Mouse (Mus musculus) kidney, adult 8-10 months (tissue): ENCODE results near the gene Rpl19.

Experiments used
- DNase-seq, 2 experiments: peaks; one replicate each; pipeline ENCODE4 v3.0.0; 2022

Gene Rpl19

DNA sequence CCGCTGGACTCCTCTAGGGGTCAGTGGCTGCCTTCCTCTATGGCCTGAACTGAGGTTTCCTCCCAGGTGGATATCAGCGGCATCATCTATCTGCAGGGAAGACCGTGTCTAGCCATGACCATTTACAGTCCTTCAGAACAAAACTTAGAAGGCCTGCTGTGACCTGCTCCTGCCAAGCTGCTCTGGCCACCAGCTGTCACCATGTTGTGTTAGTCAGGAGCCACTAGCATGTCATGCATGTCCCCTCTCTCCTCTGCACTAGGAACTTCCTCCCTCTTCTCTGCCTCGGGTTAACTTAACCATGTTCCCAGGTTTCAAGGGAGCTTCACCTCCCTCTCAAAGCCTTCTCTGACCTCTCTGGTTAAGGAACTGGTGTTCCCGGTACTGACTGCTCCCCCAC, 26.8 kb upstream of the Rpl19 start:
- no peak for DNase-seq

DNA sequence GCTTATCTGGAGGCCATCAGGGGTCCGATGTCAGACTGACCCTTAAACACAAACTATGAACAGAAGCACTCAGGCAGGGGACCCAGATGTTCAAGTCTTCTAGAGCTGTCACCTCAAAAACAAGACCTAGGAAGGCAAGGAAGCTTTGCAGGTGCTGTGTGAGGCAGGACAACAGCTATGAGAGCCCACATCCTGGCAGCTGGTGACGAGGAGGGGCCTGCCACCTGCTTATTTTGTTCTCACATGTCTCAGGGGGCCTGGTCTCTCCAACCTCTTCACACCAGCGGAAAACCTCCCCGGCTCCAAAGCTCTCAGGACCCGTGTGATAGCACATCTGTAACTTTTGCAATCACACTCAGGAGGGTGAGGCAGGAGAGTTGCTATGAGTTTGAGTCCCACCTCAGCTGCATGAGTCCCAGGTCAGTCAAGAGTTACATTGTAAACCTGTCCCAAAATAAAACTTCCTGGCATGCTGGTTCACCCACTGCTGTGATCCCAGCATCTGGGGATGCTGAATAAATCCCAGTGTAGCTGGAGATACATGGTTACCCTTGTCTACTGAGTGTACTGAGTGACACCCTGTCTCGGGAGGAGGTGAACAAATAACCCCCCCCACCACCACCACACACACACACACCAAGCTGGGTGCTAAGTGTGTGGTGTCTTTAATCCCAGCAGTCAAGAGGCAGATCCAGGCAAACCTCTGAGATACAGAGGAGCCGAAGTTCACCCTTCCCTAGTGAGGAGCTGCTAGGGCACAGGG, 26.0 kb upstream of the Rpl19 start:
- DNase-seq: no peak

DNA sequence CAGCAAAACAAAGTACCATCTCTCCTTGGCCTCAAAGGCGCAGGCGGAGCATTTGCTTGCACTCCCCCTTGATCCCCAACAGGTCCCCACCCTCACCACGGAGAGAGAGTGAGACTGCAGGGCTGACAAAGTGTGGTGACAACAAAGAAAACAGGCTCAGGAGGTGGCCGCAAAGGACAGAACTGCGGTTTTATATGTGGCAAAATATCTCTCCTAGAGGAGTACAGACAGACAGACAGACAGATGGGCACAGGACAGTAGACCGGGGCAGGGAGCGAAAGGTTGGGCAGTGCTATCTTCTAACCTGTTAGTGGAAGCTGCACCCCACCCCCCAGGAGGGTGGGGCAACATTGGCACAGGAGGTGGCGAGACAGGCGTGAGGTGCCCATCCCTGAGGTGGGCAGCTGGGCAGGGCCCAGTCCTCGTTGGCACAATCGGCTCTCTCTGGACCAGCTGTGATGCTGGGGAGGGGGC, 25.1 kb upstream of the Rpl19 start:
- DNase-seq: no peak

DNA sequence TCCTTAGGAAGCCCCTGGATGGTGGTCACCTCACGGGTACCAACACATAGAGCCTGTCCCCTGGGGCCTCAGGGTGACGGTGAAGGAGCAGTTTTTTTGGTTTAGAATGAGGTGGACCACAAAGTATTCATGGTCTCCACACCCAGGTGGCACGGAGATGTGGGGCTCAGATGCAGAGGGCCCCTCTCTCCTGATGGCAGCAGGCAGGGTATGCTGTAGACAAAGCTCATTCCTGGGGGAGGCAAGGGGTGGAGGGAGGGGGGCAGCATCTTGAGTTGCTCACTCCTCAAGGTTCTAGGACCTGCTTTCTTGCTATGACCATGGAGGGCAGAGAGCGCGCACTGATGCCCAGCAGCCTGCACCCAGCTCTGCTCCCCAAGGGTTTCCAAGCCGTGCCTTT, 24.5 kb upstream of the Rpl19 start:
- DNase-seq: no peak

DNA sequence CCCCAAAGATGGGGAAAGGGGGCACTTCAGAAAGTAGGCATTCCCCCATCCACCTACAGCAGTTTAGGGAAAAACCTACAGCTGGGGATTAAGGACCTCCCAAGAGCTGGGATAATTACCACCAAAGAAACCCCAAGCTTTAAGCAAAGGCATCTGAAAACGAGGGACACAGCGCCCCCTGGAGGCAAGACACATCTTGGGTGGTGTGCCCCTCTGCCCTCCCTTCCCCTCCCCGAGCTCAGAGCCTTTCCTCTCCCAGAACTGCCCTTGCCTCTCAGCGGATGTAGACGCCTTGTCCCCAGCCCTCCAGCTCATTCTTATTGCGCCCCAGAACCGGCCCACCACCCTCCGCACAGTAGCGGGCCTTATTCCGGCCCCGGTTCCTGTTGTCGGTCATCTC, 23.9 kb upstream of the Rpl19 start:
- DNase-seq: peak in 1 of 2 experiments; percentile 75

DNA sequence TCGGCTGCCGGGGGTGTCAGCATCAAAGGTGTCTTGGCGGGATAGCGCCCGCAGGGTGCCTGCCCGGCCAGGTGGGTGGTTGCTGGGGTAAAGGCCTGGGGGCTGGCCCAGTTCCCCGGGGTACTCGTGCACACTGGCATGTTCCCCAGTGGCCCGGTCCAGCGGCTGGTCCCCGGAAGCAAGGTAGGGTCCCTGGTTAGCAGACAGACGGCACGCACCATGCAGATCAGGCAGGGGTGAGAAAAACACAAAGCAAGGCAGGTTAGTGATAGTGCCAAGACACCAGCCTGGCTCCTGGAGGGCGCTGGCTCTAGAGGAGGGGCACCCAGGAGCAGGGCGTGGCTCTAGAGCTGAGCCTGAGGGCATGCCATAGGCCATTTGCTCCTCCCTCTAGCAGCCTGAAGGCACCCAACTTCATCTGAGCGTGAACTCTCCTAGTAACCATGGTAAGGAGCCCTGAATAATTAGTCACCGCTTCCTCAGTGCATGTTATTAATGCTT, 23.3 kb upstream of the Rpl19 start:
- DNase-seq: no peak

DNA sequence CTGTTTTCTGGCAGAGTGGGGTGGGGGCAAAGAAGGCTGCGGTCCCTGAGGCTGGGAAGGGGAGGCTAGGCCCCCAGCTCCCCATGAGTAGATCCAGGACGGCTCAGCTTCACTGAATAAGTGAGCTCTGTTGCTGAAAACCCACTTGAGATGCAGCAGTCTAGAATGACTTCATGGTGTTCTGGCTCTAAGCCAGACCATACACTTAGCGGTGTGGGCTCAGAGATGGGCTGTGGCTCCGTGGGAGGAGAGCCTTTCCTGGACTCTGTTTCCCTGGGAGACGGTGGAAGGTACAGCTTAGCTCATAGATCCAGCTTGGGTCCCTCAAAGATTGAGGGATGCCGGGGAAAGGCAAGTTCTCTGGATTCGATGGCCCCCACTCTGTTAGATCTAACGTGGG, 22.3 kb upstream of the Rpl19 start:
- no peak for DNase-seq

DNA sequence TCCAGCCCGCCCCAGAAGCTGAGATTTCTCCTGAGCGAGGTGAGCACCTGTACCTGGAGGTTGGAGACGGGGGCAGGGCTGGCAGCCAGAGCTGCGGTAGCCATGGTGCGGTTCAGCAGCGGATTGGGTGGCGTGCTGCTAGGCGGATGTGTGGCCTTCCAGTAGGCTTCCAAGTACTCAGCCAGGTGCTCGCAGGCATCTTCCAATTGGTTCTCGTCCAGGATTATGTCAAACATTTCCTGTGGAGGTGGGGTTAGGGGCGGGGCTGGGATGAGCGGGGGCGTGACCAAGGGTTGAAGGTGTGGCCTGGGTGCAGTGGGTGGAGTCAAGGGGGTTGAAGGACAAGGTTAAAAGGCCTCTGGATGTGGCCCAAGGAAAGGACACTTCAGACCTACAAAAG, 21.4 kb upstream of the Rpl19 start:
- DNase-seq: no peak

DNA sequence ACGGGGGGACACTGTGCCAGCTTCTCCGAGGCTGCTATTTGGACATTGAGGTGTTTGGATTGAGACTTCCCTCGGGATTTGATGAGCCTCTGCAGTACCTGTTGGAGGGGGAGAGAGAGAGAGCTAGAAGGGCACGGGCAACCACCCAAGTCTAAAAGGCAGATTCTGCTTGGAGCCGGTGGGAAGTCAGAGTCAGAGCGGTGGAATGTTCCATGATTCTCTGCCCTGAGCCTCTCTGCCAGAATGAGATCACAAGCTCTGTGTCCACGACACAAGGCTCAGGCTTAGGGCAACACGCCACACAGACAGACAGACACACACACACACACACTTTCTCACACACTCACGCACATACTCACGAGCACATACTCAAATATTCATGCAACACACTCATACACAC, 20.8 kb upstream of the Rpl19 start:
- DNase-seq: no peak

DNA sequence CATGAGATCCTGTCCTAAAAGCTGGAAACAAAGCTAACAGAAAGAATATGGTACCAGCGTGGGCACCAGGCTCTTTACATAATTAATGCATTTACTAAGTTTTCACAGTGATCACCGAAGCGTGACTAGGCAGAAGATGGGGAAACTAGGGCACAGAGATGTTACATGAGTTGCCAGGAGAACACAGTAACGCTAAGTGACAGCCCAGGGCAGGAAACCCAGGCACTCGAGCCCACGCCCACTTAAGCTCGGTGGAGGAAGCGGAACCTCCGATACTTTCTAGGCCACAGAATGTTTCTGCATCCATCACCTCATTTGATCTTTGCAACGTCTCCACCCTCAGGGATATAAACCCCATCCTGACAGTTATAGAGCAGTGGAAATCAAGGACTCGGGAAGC, 18.4 kb upstream of the Rpl19 start:
- no peak for DNase-seq

DNA sequence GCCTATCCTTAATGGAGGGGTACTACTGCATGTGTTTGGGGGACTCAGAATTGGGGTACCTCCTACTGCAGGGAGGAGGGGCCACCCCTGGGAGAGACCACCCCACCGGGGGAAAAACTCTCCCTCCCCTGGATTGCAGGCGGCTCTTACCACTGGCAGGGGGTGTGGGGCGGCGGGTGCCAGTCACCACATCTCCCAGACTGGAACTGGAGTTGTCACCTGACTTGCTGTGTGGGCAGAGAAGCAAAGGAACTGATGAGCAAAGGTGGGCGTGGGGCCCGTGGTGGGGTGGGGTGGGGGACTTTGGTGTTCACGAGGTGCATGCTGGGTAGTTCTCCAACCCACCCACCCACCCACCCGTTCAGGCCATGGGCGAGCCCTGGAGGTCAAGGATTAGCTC, 14.8 kb upstream of the Rpl19 start:
- DNase-seq: no peak

DNA sequence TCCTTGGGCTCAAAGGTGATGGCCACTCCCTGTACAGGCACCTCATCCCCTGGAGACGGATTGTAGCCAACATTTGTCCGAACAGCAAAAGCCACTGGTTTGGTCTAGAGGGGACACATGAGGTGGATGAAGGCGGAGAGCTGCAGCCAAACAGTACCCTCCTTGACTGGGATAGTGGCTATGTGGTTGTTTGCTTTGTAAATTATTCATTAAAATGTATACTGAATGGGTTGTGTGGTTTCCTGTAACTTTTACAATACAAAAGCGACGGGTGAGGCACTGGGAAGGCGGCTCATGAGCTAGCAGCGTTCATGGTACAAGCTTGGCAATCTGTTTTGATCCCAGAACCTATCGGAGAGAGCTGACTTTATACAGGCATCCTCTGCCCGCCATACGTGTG, 13.7 kb upstream of the Rpl19 start:
- DNase-seq: no peak

DNA sequence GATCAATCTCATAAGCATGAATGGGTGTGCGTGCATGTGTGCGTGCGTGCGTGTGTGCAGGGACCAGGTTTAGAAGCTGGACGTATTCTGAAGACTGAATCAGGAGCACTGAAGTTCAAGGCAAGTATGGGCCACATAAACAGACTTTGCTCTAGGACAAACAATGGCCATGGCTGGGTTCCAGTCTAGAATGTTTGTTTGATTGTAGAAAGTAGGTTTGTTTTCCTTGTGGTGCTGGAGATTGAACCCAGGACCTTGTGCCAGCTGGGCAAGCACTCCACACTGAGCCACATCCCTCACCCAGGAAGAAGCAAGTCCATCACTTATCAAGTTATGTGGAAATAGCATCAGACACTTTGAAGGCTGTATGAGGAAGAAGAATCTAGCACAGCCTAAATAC, 10.3 kb upstream of the Rpl19 start:
- DNase-seq: no peak

DNA sequence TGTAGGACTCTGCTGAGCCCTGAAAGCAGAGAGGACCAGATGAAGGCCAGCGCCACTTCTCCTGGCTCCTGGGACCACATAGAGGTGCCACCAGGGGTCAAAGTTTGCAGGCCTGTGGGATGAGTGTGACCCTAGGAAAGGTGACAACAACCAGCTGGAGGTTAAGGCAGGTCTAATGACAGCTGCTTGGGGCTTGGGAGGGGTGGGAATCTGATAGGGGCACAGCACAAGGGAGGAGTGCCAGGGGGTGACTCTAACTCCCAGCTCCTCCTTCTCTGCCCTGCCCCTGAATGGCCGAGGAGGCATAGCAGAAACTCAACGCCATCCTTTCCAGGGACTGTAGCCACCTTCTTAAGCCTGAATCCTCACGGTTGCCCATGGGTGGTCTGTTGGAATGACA, 9.7 kb upstream of the Rpl19 start:
- no peak for DNase-seq

DNA sequence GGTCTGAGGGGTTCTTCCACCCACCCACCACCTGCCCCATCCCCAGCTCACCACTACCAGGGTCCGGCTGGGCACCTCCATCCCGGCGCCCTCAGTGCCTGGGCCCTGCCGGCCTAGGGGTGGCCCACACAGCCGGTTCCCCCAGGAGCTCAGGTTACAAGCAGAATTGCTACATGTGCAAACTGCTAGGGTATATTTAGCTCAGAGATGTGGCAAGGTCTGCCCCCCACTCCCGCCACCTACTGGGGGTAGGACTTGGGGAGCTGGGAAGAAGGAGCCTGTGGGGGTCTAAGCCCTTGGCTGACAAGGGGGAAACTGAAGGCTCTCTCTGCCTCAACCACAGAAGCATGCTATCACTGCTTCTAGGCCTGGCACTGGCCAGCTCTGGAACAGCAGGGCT, 8.3 kb upstream of the Rpl19 start:
- DNase-seq: no peak

DNA sequence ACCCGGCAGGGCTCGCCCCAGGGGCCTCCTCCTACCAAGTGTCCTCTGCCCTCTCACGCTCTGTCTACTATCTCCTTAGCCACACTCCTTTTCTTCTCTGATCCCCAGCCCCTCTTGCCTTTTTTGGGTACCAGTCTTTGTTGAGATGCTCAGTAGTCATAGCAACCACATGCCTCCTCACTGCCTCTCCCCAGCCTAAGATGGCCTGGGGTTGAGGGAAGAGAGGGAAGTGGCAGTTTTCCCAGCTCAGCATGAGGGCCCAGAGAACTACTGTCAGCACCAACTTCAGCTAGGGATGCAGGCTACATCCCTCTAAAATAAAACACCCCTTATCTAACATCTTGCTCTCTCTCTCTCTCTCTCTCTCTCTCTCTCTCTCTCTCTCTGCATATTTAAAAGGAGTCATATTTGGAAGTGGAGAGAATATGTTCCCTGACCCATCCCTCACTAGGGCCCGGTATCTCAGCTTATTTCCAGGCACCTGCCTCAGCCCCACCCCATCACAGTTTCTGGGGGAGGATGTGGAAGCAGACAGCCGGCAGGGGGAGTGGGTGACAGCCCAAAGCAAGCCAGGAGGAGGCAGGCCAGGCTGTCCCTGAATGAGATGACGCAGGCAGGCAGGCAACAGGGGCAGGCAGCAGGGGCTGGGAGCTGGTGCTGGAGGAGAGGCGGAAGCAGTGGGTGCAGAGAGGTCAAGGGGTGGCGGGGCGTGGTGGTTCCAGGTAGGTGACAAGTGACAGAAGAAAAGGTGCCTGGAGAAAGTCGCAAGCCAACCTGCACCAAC, 7.5 kb upstream of the Rpl19 start:
- no peak for DNase-seq

DNA sequence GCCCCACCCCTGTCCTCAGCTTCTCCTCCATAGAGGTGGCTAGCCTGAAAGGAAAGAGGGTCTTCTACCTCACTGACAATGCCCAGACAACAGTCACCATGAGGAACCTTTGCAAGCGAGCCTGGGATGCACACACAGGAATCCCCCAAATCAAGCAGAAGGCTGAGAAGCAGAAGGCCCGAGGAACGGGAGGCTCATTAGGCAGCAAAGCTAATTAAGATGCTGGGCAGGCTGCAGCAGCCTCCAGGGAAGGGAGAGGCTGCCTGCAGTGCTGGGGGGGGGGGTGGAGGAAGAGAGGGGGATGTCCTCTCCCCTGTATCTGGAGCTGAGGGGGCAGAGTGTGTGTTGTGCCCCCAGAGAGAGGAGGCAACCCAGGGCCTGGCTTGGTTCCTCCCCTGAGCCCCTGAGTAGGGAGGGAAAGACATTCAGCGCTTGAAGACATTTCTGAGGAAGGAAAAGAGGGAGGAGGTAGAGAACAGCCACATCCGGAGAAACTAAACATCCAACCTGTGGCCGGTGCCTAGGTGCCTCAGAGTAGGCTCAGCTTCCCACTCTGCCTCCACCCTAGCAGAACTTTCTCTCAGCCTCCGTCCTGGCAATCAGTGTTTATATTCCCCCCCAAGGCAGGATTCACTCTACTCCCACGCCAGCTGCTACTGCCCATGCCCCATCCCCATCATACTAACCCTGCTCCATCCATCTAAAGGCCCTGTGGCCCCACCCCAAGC, 6.5 kb upstream of the Rpl19 start:
- DNase-seq: no peak

DNA sequence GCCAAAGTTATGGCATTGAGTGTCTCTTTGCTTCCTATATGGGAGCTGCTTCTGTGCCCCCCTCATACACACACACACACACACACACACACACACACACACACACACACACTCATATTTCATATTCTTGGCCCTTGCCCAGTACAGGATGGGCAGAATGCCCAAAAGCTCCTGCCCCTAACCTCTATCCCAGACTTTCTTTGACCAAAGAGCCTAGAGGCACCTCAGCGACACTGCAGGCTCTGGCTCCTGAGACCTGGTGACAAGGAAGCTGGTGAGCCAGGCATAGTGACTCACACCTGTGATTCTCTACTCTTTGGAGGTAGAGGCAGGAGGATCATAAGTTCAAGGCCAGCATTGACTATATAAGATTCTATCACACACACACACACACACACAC, 5.8 kb upstream of the Rpl19 start:
- no peak for DNase-seq

DNA sequence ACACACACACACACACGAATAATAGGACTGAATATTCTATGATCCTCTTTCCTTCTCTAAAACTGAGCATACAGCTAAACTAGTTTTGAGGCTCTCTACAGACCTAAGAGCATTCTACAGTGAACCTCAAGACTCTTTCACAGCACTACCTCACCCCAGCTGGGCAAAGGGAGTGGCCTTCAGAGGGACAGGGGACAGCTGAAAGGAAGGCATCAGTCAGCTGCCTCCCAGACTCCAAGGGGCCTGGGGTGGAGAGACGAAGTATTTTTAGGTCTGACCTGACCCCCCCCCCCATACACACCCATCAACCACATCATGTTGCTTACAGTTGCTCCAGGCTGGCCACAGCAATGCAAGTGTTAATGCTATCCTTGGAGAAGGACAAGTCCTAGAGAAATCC, 5.4 kb upstream of the Rpl19 start:
- DNase-seq: no peak

DNA sequence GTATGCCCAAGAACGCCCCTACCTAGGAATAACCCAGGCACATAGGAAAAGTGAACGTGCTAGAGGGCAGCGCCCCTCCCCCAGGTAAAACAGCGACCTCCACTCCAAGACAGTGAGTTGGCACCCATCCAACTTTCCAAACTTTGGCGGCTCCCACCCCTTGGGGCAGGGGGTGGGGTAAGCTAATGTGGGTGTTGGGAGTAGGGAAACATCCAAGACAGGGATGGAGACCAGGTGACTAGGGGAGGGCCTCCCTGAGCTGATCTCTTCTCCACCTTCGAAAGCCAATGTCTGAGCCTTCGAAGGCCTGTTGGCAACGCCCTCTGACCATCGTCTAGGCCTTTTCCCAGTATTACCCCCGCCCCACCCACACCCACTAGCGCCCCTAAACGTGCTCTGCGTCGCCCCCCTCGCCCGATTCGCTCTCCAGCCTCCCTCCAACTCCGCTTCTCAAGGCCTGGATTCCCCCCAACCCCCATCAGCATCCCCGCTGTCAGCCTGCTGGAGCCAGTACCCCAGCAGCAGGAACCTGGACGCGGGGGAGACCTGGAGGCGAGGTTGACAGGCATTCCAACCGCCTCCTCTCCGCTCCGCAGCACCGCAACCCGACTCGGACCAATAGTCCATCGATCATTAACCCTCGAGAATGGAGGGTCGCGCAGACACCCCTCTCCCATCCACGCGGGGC, 4.8 kb upstream of the Rpl19 start:
- DNase-seq: no peak

DNA sequence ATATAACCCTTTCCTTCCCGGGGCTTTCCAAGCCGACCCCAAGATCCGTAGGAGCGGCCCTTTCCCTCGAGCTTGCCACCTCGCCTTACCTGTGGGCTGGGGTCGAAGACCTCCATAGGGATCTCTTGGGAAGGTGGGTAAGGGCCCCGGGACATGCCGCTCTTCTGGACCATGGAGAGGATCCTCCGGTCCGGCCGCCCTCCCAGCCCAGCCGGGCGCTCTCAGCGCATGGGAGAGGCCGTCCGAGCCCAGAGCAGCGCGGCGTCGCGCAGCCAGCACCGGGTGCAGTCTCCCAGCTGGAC, 4.3 kb upstream of the Rpl19 start:
- no peak for DNase-seq

DNA sequence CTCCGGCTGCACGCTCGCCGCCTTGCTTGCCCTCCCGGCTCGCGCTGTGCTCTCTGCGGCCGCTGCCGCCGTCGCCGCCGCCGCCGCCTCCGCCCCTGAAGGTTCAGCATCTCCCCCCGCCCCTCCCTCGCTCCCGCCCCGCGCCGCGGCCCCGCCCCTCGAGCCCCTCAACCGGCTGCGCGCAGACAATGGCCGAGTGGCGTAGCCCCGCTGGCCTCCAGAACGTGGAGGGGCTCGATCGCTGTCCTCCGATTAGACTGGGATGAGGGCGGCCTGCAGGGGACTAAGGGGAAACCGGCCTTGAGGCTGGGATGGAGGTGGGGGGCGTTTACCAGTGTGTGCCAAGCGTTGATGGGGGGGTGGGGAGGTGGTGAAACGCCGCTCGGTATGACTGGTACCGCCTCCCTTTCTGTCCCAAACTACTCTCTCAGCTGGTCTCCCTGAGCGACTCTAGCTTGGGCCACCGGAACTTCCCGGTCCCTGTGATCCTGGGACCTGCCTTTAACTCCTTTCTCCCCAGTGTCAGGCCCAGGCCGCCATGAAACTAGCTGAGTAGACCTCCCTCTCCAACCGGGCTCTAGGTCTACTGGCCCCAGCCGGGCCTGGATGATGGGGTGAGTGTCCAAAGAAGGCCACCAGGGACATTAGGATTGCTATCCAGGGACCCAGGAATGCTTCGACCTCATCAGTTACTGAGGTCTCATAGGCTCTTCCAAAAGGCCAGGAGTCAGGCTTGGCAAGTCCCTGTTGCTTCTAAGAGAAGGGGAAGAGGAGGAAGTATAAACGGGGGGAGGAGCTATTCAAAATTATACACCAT, 3.7 kb upstream of the Rpl19 start, which contains the start of gene Cacnb1:
TSS of gene Cacnb1 (minus strand) at position 480 of the 817 bp plus-strand sequence.
- peak in 1 of 2 experiments; percentile 37 for DNase-seq
